Mouse (Mus musculus) layer of hippocampus, adult 9-10 months (tissue): ENCODE results near the gene Myh10.

Source experiments
- DNase-seq: peaks from one replicate; pipeline ENCODE4 v3.0.0; 2022; ENCODE audit warnings: low spot score

Myh10 gene

GRCm38 (mm10) chr11:68748121-68748520 lies 56.8 kb downstream of the Myh10 start:
- no peak for DNase-seq

GRCm38 (mm10) chr11:68750206-68750605 lies 58.8 kb downstream of the Myh10 start:
- DNase-seq: no peak

- no peak for DNase-seq
Measured at GRCm38 (mm10) chr11:68750938-68751337, 59.6 kb downstream of the Myh10 start.

DNA sequence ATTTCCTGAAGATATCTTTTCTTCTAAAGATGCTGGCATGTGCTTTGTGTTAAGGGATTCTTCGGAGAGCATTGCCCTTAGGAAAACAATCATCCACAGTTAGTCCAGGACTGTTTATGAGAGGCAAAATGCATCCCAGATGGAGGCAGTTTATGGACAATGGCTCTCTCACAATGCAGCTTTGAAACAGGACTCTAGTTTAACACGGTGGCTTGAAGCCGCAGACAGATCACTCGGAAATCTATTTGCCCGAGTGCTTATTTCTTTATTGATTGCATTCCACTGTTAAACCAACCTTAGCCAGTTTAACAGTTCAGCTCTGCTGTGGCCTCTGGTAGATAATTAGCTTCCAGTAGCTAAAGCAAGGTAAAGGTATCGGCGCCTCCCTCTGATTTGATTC lies 62.9 kb downstream of the Myh10 start:
- no peak for DNase-seq

GRCm38 (mm10) chr11:68756456-68757348 lies 65.3 kb downstream of the Myh10 start:
- DNase-seq: no peak

GRCm38 (mm10) chr11:68759691-68760090 lies 68.3 kb downstream of the Myh10 start:
- DNase-seq: no peak

GRCm38 (mm10) chr11:68761155-68761554 lies 69.8 kb downstream of the Myh10 start:
- DNase-seq: no peak

GRCm38 (mm10) chr11:68761664-68762063 lies 70.3 kb downstream of the Myh10 start:
- DNase-seq: no peak

GRCm38 (mm10) chr11:68764622-68765021 lies 73.3 kb downstream of the Myh10 start:
- DNase-seq: no peak

- DNase-seq: no peak
Measured at GRCm38 (mm10) chr11:68767762-68768542, 76.6 kb downstream of the Myh10 start.

GRCm38 (mm10) chr11:68769770-68770510 lies 78.6 kb downstream of the Myh10 start:
- no peak for DNase-seq

DNA sequence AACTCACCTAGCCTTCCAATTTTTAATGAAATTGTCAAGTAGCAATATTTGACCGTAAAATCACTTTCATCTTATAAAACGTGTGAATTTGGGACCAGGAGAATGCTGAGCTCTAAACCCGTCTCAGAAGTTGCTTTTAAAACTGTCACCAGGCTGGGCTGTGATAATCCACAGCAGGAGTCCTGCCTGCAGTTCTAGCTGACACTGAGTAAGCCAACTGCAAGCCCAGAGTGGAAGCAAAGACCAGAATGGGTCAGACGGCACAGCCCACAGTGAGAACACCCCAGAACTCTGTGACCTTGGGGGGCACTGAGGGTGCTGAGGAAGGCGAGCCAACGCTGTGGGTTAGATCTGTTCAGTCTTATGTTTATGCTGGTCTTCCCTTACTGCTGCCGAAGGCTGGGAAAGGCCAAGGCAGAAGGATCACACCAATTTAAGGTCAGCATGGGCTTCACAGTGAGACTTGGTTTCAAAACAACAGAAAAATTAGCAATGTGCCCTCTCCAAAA lies 84.8 kb downstream of the Myh10 start:
- no peak for DNase-seq

DNA sequence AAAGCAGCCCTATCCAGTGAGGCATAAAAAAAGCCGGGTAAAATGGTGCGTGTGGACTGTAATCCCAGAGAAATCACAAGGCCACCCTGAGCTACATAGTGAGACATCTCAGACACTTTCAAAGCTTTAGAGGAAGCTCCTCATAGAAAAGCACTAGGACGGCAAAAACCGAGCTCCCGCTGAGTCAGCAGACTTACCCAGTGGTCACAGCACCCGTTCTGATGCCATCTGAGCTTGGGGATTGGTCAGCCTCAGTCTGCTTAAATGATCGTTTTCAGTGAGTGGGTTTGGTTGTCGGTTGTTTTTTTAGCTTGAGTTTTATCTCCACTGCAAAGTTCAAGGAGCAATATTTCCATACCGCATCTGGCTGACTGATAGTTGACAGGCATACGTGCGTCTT lies 86.6 kb downstream of the Myh10 start:
- DNase-seq: no peak

- DNase-seq: no peak
Measured at GRCm38 (mm10) chr11:68778855-68779254, 87.5 kb downstream of the Myh10 start.

DNA sequence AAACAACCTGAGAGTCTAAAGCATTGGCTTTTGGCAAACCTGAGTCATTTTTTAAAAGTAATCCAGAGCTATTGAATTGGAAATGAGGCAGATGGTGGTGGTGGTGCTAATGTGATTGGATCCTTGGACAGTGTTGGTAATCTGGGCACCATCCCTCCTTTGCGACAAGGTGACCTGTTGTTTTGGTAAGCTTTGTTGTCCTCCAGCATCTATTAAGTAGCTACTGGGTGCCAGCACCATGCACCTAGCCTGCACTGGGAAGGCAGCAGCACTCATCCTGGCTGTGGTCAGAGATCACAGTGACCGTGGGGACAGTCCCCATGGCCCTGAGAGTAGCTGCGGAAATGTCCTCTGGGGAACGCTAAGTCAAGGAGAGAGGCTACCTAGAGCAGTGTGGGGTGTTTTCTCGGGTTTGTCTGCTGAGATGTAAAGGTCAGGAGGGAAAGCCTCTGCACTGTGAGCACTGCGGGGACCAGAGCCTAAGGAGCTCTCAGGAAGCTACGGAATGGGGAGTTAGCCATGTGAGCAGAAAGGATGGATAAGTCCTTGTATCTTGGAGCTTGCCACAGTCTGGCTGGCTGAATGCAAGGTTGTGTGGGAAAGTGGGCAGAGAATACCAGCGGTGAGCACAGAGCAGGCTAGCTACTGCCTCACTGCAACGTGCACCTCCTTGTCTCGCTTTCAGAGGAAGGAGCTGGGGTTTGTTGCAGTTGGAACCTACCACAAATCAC lies 88.5 kb downstream of the Myh10 start:
- DNase-seq: no peak

GRCm38 (mm10) chr11:68780466-68781114 lies 89.2 kb downstream of the Myh10 start:
- no peak for DNase-seq

GRCm38 (mm10) chr11:68782336-68782735 lies 91.0 kb downstream of the Myh10 start:
- DNase-seq: no peak

DNA sequence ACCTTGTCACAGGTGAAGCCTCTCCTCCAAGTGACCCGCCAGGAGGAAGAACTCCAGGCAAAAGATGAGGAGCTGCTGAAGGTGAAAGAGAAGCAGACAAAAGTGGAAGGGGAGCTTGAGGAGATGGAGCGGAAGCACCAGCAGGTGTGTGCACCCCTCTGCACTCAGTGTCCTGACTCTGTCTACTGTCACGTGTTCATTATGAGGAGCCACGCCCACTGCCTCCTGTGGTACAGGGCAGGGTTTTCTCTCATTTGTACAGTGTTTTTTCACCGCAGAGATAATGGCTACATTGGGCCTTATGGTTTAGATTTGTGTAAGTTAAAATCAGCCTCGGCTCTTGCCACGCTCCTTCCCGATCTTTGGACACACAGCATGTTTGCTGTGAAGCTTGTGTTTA lies 94.5 kb downstream of the Myh10 start:
- DNase-seq: no peak

DNA sequence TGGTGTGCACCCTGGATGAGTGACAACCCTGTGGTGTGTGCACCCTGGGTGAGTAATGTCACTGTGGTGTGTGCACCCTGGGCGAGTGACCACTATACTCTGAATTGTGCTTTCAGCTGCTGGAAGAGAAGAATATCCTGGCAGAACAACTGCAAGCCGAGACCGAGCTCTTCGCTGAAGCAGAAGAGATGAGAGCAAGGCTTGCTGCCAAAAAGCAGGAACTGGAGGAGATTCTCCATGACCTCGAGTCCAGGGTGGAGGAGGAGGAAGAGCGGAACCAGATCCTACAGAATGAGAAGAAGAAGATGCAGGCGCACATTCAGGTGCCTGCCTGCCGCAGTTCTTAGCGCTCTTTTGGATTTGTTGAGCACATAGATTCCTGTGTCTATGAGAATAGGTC lies 95.9 kb downstream of the Myh10 start:
- no peak for DNase-seq

DNA sequence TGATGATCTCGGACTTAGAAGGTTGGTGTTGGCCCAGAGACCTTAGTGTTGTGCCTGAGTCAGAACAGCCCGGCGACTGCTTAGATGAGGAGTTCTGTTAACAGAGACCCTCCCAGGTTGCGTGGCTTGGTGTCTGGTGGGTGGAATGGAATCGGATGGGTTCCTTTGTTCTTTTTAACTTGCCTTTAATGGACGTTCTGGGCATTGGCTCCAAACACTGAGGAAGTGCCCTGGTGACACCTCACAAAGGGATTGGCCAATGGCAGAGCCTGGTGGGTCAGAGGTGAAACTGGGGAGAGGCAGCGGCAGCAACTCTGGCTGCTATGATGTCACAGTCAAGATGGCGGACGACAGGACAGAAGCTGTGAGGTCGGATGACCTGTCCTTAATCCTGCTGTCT lies 99.4 kb downstream of the Myh10 start:
- DNase-seq: no peak

- DNase-seq: no peak
Measured at GRCm38 (mm10) chr11:68791794-68792193, 100.4 kb downstream of the Myh10 start.
